Mouse (Mus musculus) midbrain, embryonic 13.5 days (tissue): ENCODE results near the gene Sstr3. TPM values are rescaled to one million over a fixed set of nuclear protein-coding genes. Genes with fewer than 3 reads are reported as not detected.

Source experiments
- ATAC-seq: fragments of 200-750 bp; cut with Nextera tagmentation; 2 replicates; pipeline ENCODE4 v1.8.0; 2017; ENCODE audit warnings: mild to moderate bottlenecking, moderate TSS enrichment, moderate library complexity
- H3K27ac ChIP-seq: fragments of 300-500 bp; sonication (generic); 2 replicates; pipeline ENCODE4 v1.5.1; 2015; ENCODE audit warnings: inconsistent platforms, mild to moderate bottlenecking, moderate library complexity
- H3K27me3 ChIP-seq: fragments of 300-500 bp; sonication (generic); 2 replicates; pipeline ENCODE4 v1.6.1; 2015; ENCODE audit warnings: mild to moderate bottlenecking, inconsistent platforms
- H3K36me3 ChIP-seq: fragments of 300-500 bp; sonication (generic); 2 replicates; pipeline ENCODE4 v1.6.1; 2015; ENCODE audit warnings: mild to moderate bottlenecking, inconsistent platforms
- H3K4me1 ChIP-seq: fragments of 300-500 bp; sonication (generic); replicated peaks from 2 replicates; pipeline ENCODE4 v1.6.1; 2015; ENCODE audit warnings: inconsistent platforms
- H3K4me2 ChIP-seq: fragments of 300-500 bp; sonication (generic); replicated peaks from 2 replicates; pipeline ENCODE4 v1.6.1; 2015; ENCODE audit warnings: moderate library complexity, mild to moderate bottlenecking, inconsistent platforms
- H3K4me3 ChIP-seq: fragments of 300-500 bp; sonication (generic); replicated peaks from 2 replicates; pipeline ENCODE4 v1.5.1; 2015; ENCODE audit warnings: mild to moderate bottlenecking, inconsistent platforms
- H3K9ac ChIP-seq: fragments of 300-500 bp; sonication (generic); replicated peaks from 2 replicates; pipeline ENCODE4 v1.6.1; 2015; ENCODE audit warnings: mild to moderate bottlenecking, inconsistent platforms
- H3K9me3 ChIP-seq: fragments of 300-500 bp; sonication (generic); 2 replicates; pipeline ENCODE4 v1.6.1; 2016; ENCODE audit warnings: mild to moderate bottlenecking, inconsistent platforms
- WGBS: fragments of 180-500 bp; shearing (Covaris S2); methylation state at CpG from one replicate; pipeline ENCODE4 v1.1.7; 2015; 5-methylcytosine and 5-hydroxymethylcytosine counted together
- polyA plus RNA-seq: library from polyadenylated mRNA; unstranded; fragments of >200 nt; fragmentation: Nextera tagmentation; extraction: Ambion mirVana; gene quantifications from 2 replicates; pipeline ENCODE4 v1.2.1, GENCODE M21; 2015

Sstr3 gene
- polyA plus RNA-seq, 1 experiment from 2014 or later: 0.26 TPM

DNA sequence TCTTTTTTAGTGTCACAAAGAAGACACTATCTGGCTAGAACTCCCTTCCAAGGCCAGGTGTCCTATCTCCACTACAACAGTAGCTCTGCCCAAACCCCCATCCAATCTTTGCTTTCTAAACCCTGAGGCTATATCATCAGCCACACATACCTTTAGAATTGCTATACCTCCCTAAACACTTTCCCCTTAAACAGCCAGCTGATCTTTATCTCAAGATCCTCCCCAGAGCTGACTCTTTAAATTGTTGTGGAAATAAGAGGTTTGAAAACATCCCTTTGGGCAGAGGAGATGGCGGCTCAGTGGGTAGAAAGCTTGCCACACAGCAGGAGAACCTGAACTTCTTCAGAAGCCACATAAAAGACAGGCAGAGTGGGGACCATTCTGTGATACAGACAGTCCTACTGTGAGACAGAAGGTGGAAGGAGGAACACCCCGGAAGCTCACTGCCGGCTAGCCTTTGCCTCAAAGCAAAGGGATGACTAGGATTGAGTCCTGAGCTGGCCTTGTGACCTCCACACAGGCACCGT lies 31.9 kb upstream of the Sstr3 start:
- Histone ChIP-seq H3K9me3 (no peaks in the 10 kb centered on the region), H3K9ac (no peak overlapping the region), H3K4me3 (no peak overlapping the region), H3K36me3 (no peaks in the 10 kb centered on the region), H3K27me3 (no peaks in the 10 kb centered on the region), H3K4me1 (peaks cover 21% of the 10 kb centered on the region), H3K4me2 (no peak overlapping the region), H3K27ac (no peak overlapping the region)
- ATAC-seq: no peak
- 61% methylated on average over 4 of the region's 4 CpGs for WGBS

DNA sequence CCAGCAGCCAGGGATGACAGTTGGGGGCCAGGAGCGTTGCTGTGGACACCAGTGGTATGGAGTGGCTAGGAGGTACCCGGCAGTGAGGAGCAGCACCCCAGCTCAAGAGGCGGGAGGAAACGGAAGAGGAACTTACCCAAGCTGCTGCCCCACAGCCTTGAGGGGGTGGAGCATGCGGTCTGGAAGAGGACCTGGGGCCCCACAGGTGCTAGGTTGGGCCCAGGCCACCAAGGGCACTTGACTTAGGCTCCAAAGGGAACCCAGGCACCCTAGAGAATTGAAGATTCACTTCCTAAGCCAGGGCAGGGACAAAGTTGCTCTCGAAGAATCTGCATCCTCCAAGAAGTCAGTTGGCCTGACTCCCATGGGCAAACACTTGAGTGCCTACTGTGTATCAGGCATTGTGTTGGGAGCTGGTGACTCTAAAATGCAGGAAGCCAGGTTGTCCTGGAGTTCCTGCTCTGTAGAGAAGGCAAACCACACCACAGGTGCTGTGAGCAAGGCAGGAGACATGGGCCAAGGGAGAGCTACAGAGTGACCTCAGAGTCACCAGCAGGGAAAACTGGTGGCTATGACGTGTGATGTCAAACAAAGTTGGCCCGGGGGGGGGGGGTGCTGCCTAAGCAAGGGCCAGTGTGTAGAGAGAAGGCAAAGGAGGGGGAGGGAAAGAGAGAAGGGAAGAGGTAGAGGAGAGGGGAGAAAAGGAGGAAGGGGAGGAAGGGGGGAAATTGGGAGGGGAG lies 28.3 kb upstream of the Sstr3 start, which contains the start of gene Rac2:
Gene Rac2, minus strand, starts transcription at position 126 of the 740 bp plus-strand sequence.
- H3K4me1 ChIP-seq: no peaks in the 10 kb centered on the region
- no peak within 1 kb of the TSS for H3K4me2 ChIP-seq
- H3K27me3 ChIP-seq: no peaks in the 10 kb centered on the region
- H3K27ac ChIP-seq: no peak within 1 kb of the TSS
- no peak for ATAC-seq
- H3K9ac ChIP-seq: no peak within 1 kb of the TSS
- no peaks in the 10 kb centered on the region for H3K36me3 ChIP-seq
- 86% methylated on average over 8 of the region's 8 CpGs for whole genome bisulfite sequencing
- no peak within 1 kb of the TSS for H3K4me3 ChIP-seq
- H3K9me3 ChIP-seq: no peaks in the 10 kb centered on the region

GRCm38 (mm10) chr15:78572270-78572600 lies 27.8 kb upstream of the Sstr3 start:
- no peak for ATAC-seq
- no peaks in the 10 kb centered on the region for H3K36me3 ChIP-seq
- no peaks in the 10 kb centered on the region for H3K9me3 ChIP-seq
- H3K4me2 ChIP-seq: no peak overlapping the region
- no peak overlapping the region for H3K4me3 ChIP-seq
- H3K4me1 ChIP-seq: no peaks in the 10 kb centered on the region
- no peak overlapping the region for H3K27ac ChIP-seq
- no peak overlapping the region for H3K9ac ChIP-seq
- H3K27me3 ChIP-seq: no peaks in the 10 kb centered on the region
- WGBS: 88% methylated on average over 5 of the region's 5 CpGs

GRCm38 (mm10) chr15:78571554-78572269 lies 27.2 kb upstream of the Sstr3 start:
- ATAC-seq: no peak
- no peak overlapping the region for H3K27ac ChIP-seq
- no peak overlapping the region for H3K4me2 ChIP-seq
- H3K4me1 ChIP-seq: no peaks in the 10 kb centered on the region
- no peak overlapping the region for H3K4me3 ChIP-seq
- H3K9ac ChIP-seq: no peak overlapping the region
- no peaks in the 10 kb centered on the region for H3K9me3 ChIP-seq
- WGBS: 71% methylated on average over 16 of the region's 16 CpGs
- no peaks in the 10 kb centered on the region for H3K36me3 ChIP-seq
- no peaks in the 10 kb centered on the region for H3K27me3 ChIP-seq

DNA sequence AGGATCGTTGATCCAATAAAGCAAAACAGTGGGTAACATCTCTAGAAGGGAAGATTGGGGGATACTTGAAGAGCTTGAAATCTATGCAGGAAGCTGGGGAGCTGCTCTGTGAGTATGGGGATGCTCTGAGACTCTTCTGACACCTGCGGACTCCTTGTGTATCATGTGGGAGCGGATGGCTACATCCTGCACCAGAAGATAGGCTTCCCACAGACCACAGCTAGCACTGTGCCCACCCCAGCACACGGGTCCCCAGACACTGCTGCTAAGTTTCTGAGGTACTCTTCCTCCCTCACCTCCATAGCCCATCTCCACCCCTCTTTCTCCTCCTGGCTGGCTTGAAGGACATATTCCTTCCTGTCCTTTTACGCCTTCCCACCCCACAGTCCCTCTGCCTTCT lies 25.7 kb upstream of the Sstr3 start:
- no peaks in the 10 kb centered on the region for H3K36me3 ChIP-seq
- H3K4me1 ChIP-seq: no peaks in the 10 kb centered on the region
- ATAC-seq: no peak
- WGBS: 87% methylated on average over 5 of the region's 5 CpGs
- H3K9ac ChIP-seq: no peak overlapping the region
- H3K4me2 ChIP-seq: no peak overlapping the region
- H3K4me3 ChIP-seq: no peak overlapping the region
- no peaks in the 10 kb centered on the region for H3K27me3 ChIP-seq
- no peaks in the 10 kb centered on the region for H3K9me3 ChIP-seq
- H3K27ac ChIP-seq: no peak overlapping the region

GRCm38 (mm10) chr15:78567608-78568120 lies 23.2 kb upstream of the Sstr3 start:
- 80% methylated on average over 9 of the region's 9 CpGs for WGBS
- no peak overlapping the region for H3K4me3 ChIP-seq
- no peak overlapping the region for H3K9ac ChIP-seq
- H3K4me2 ChIP-seq: no peak overlapping the region
- no peak overlapping the region for H3K27ac ChIP-seq
- no peaks in the 10 kb centered on the region for H3K4me1 ChIP-seq
- no peaks in the 10 kb centered on the region for H3K27me3 ChIP-seq
- H3K9me3 ChIP-seq: no peaks in the 10 kb centered on the region
- no peaks in the 10 kb centered on the region for H3K36me3 ChIP-seq
- no peak for ATAC-seq

DNA sequence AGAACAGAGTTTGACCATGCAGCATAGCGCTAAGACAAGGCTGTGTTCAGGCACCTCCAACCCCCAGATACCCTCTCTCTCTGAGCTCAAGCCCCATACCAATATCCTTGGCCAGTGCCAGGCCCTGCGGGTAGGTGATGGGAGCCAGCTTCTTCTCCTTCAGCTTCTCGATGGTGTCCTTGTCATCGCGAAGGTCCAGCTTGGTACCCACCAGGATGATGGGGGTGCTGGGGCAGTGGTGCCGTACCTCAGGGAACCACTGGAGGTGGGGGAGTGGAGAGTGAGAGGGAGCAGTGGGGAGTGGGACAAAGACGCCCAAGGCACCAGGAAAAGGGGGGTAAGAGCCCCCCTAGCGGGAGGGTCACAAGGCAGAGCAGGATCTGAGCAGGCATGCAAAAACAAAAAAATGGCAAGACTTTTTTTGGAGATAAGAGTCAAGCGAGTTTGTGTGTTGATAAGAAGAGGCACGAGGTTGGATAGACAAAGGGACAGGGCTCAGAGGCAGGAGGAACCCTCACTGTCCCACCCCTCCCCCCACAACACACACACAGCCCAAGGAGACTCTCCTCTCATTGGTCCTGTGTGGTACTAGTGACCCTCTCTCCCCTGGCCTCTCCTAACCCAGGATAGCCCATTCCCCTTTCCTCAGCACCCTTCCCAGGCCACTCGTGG lies 20.4 kb upstream of the Sstr3 start:
- 69% methylated on average over 11 of the region's 11 CpGs for WGBS
- Histone ChIP-seq H3K9me3 (no peaks in the 10 kb centered on the region), H3K36me3 (no peaks in the 10 kb centered on the region), H3K4me2 (no peak overlapping the region), H3K4me1 (no peaks in the 10 kb centered on the region), H3K4me3 (no peak overlapping the region), H3K27me3 (no peaks in the 10 kb centered on the region), H3K9ac (no peak overlapping the region), H3K27ac (no peak overlapping the region)
- no peak for ATAC-seq

DNA sequence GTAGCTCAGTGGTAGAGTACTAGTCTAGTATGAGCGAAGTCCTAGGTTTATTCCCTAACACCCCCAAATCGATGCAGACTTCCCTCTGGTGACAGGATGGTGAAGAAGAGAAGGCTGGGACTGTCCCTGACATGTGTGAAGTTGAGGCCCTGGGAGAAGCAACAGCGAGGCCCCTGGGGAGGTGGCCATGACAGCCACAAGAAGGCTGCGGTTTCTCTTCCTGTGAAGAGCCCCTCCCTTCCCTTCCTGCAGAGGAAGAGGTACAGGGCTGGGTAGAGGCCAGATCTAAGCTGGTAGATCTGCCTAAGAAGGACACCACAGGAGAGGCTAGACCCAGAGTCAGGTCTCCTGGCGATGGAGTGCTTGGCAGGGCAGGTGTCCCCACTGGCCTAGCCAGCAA lies 19.5 kb upstream of the Sstr3 start:
- 86% methylated on average over 5 of the region's 5 CpGs for WGBS
- Histone ChIP-seq H3K27me3 (no peaks in the 10 kb centered on the region), H3K4me3 (no peak overlapping the region), H3K4me1 (no peaks in the 10 kb centered on the region), H3K9me3 (no peaks in the 10 kb centered on the region), H3K36me3 (no peaks in the 10 kb centered on the region), H3K4me2 (no peak overlapping the region), H3K9ac (no peak overlapping the region), H3K27ac (no peak overlapping the region)
- no peak for ATAC-seq

GRCm38 (mm10) chr15:78563344-78563743 lies 18.9 kb upstream of the Sstr3 start:
- no peak for ATAC-seq
- H3K9ac ChIP-seq: no peak overlapping the region
- 96% methylated on average over 3 of the region's 3 CpGs for WGBS
- no peak overlapping the region for H3K4me2 ChIP-seq
- no peaks in the 10 kb centered on the region for H3K4me1 ChIP-seq
- no peaks in the 10 kb centered on the region for H3K27me3 ChIP-seq
- H3K36me3 ChIP-seq: no peaks in the 10 kb centered on the region
- H3K4me3 ChIP-seq: no peak overlapping the region
- H3K27ac ChIP-seq: no peak overlapping the region
- no peaks in the 10 kb centered on the region for H3K9me3 ChIP-seq

DNA sequence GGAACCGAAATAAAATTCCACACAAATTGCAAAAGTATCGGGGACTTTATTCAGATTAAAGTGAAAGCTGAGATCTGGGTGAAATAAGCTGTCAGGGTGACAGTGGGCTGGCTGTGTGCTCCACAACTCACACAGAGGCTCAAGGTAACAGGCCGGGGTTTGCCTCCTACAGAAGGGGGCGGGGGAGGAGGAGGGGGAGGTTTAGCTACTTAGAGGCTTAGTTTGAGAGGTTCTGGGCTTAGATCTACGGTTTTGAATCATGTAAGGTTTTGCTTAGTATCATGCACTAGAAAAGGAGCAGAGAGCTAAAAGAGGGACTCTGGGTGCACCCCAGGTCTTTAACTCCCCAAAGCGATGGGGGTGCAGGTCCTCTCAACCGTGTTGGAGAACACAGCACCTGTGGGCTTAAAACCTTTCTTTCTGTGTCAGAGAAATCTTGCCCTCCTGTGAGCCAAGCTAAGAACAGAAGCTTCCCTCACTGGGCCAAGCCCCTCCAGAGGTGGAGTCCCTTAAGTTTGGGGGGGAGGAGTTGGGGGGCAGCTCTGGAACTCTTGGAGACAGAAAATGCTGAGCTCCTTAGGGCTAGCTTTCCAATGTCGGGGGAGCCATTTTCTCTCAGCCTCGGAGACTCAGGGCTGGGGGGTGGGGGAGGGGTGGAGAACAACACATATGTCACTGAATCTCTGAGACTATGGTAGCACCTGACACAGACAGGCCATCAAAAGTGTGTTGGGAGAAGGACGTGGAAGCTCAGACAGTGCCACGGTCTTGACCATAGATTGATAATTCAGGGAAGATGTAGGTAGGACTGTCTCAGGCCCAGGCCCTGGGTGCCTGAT lies 14.9 kb upstream of the Sstr3 start:
- no peaks in the 10 kb centered on the region for H3K27me3 ChIP-seq

DNA sequence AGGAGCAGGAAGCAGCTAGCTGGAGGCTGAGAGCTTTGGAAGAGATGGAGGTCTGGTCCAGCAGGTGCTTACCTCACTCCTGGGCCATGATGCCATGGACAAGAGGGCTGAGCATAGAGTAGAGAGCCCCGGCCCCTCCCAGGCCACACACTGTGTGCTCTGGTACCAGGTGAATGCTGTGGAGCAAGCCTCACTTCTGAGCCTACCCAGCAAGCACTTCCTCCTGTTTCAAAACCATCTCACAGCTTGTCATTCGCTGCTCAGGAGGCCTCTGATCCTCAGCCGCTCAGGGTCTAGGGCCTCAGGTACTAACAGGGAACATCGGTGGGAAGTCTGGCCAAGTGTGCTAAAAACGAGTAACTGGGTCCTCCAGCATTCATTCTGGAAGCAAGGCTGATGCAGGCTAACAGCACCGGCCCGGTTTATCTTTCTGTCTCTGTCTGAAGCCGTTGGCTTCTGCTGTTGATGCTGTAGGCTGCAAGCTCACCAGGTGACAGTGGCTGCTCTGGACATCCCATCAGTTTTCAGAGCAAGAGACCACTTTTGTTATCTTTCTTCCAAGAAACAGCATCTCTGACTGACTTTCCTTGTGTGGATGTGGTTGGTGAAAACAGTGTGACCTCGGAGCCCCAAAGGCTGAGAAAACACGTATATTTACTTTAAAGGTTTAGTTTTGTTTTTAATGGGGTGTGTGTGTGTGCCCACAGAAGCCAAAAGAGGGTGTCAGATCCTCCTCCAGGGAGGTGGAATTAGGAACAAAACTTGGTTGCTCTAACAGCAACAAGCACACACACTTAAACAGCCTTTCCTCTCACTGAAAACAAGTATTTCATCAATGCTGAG lies 13.4 kb upstream of the Sstr3 start:
- WGBS: 73% methylated on average over 10 of the region's 10 CpGs
- no peak overlapping the region for H3K4me3 ChIP-seq
- no peak overlapping the region for H3K4me2 ChIP-seq
- no peaks in the 10 kb centered on the region for H3K4me1 ChIP-seq
- ATAC-seq: no peak
- no peaks in the 10 kb centered on the region for H3K27me3 ChIP-seq
- no peak overlapping the region for H3K9ac ChIP-seq
- H3K36me3 ChIP-seq: no peaks in the 10 kb centered on the region
- H3K9me3 ChIP-seq: no peaks in the 10 kb centered on the region
- no peak overlapping the region for H3K27ac ChIP-seq

More for the DNA sequence above, 14.9 kb upstream of the Sstr3 start:
- H3K36me3 ChIP-seq: no peaks in the 10 kb centered on the region
- H3K4me3 ChIP-seq: no peak overlapping the region
- no peak overlapping the region for H3K27ac ChIP-seq
- WGBS: 52% methylated on average over 11 of the region's 11 CpGs
- H3K4me1 ChIP-seq: no peaks in the 10 kb centered on the region
- no peaks in the 10 kb centered on the region for H3K9me3 ChIP-seq
- H3K4me2 ChIP-seq: no peak overlapping the region
- no peak overlapping the region for H3K9ac ChIP-seq
- ATAC-seq: no peak
